Mouse (Mus musculus) midbrain, embryonic 11.5 days (tissue): ENCODE results near the gene Zfp335. TPM values are rescaled to one million over a fixed set of nuclear protein-coding genes. Genes with fewer than 3 reads are reported as not detected.

Source experiments
- polyA plus RNA-seq: library from polyadenylated mRNA; unstranded; fragments of >200 nt; fragmentation: Nextera tagmentation; extraction: Ambion mirVana; gene quantifications from 2 replicates; pipeline ENCODE4 v1.2.1, GENCODE M21; 2014

The Zfp335 gene
- polyA plus RNA-seq, 1 experiment from 2014 or later: 8.8 TPM

Other genes starting within 250 kb of the Zfp335 start
- not detected in 2 replicates for gene Wfdc11, start 237.7 kb downstream of the Zfp335 start, polyA plus RNA-seq
- gene Wfdc13, start 226.7 kb downstream of the Zfp335 start, polyA plus RNA-seq: 0.21 TPM in 1 of 2 replicates, not detected in the other
- not detected in 2 replicates for gene Spint4, start 213.3 kb downstream of the Zfp335 start, polyA plus RNA-seq
- gene Spint5, start 196.5 kb downstream of the Zfp335 start, polyA plus RNA-seq: not detected in 2 replicates
- gene Wfdc3, start 165.8 kb downstream of the Zfp335 start, polyA plus RNA-seq: 0.66 and 0.85 TPM in 2 replicates
- gene Dnttip1, start 165.8 kb downstream of the Zfp335 start, polyA plus RNA-seq: 75.9 and 82.5 TPM in 2 replicates
- gene Ube2c, start 141.9 kb downstream of the Zfp335 start, polyA plus RNA-seq: 520 and 544 TPM in 2 replicates
- gene Tnnc2, start 131.8 kb downstream of the Zfp335 start, polyA plus RNA-seq: not detected in 2 replicates
- 10.4 and 11.7 TPM in 2 replicates for gene Snx21, start 125.9 kb downstream of the Zfp335 start, polyA plus RNA-seq
- gene Acot8, start 106.9 kb downstream of the Zfp335 start, polyA plus RNA-seq: 10.2 and 12.6 TPM in 2 replicates
- 11.4 and 12.6 TPM in 2 replicates for gene Zswim3, start 106.7 kb downstream of the Zfp335 start, polyA plus RNA-seq
- gene Zswim1, start 89.1 kb downstream of the Zfp335 start, polyA plus RNA-seq: 22.0 and 23.2 TPM in 2 replicates
- not detected in 2 replicates for gene Spata25, start 83.2 kb downstream of the Zfp335 start, polyA plus RNA-seq
- 84.8 and 89.7 TPM in 2 replicates for gene Ctsa, start 78.9 kb downstream of the Zfp335 start, polyA plus RNA-seq
- gene Neurl2, start 78.3 kb downstream of the Zfp335 start, polyA plus RNA-seq: 3.8 and 4.5 TPM in 2 replicates
- 91.8 and 97.3 TPM in 2 replicates for gene Pltp, start 54.0 kb downstream of the Zfp335 start, polyA plus RNA-seq
- gene Pcif1, start 32.5 kb downstream of the Zfp335 start, polyA plus RNA-seq: 62.0 and 65.7 TPM in 2 replicates
- 1.9 and 2.0 TPM in 2 replicates for gene Mmp9, start 29.0 kb upstream of the Zfp335 start, polyA plus RNA-seq
- 2.8 and 3.0 TPM in 2 replicates for gene Slc12a5, start 49.0 kb upstream of the Zfp335 start, polyA plus RNA-seq
- 76.9 and 85.6 TPM in 2 replicates for gene Ncoa5, start 123.1 kb upstream of the Zfp335 start, polyA plus RNA-seq
- gene Cd40, start 143.9 kb upstream of the Zfp335 start, polyA plus RNA-seq: 5.6 and 7.3 TPM in 2 replicates
- not detected in 2 replicates for gene 1700025C18Rik, start 179.0 kb upstream of the Zfp335 start, polyA plus RNA-seq